Comparison of ENCODE assay signal across 8 mouse cellular contexts in the genomic region with DNA sequence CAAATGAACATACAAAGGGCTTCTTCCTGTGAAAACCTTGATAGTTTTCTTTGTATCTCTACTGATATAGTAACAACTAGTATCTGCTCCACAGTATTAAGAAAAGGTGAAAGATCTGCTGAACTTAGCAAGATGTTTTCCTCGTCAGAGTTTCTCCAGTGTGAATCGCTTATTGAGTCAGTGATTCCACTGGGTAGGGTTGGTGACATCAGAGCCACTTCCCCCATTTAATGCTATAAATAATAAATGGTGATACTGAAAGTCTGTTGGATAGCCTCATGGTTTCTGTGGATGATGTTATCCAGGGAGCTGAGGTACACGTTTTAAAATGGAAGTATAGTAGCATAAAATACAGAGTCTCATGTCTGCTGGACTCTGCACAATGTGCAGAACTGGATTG. TPM values are rescaled to one million over a fixed set of nuclear protein-coding genes. Genes with fewer than 3 reads are reported as not detected.
DNase-seq lines count a peak whose midpoint lies in the region; ATAC-seq and TF ChIP-seq lines count a peak whose summit lies in the region.

No protein-coding gene starts in this region.

- TF ChIP-seq CTCF in lung, adult 2 months (IDR thresholded peaks at IDR 0.05; ENCODE audit: insufficient read depth, low read length): no peak
- no peak for TF ChIP-seq CTCF in intestine, postnatal 0 days (IDR thresholded peaks at IDR 0.05; ENCODE audit: low read depth)

- peaks cover 23% of the 10 kb centered on the region for H3K4me1 ChIP-seq in lung, embryonic 15.5 days
- H3K4me1 ChIP-seq in lung, adult 2 months (ENCODE audit: control insufficient read depth, insufficient read depth, low read length): peaks cover 22% of the 10 kb centered on the region
- H3K4me1 ChIP-seq in embryonic facial prominence, embryonic 10.5 days: peaks cover 25% of the 10 kb centered on the region
- H3K4me1 ChIP-seq in intestine, postnatal 0 days (replicated peaks; ENCODE audit: control insufficient read depth, insufficient read depth, low read length): peaks cover 8% of the 10 kb centered on the region; the same call in 1 of the 2 replicates
- H3K4me1 ChIP-seq in neural tube, embryonic 15.5 days: peaks cover 50% of the 10 kb centered on the region

- no peaks in the 10 kb centered on the region for H3K36me3 ChIP-seq in lung, embryonic 15.5 days
- H3K36me3 ChIP-seq in embryonic facial prominence, embryonic 10.5 days (replicated peaks): no peaks in the 10 kb centered on the region
- no peaks in the 10 kb centered on the region for H3K36me3 ChIP-seq in intestine, postnatal 0 days (ENCODE audit: control insufficient read depth, insufficient read depth)
- no peaks in the 10 kb centered on the region for H3K36me3 ChIP-seq in neural tube, embryonic 15.5 days

- H3K9ac ChIP-seq in lung, embryonic 15.5 days: peak overlapping the region; percentile 98
- H3K9ac ChIP-seq in intestine, postnatal 0 days (ENCODE audit: low read depth, low read length): peak overlapping the region; percentile 97
- H3K9ac ChIP-seq in neural tube, embryonic 15.5 days (replicated peaks): peak overlapping the region; percentile 97

- ATAC-seq in lung, embryonic 15.5 days (ENCODE audit: borderline replicate concordance, extremely low read depth, low FRiP score, low TSS enrichment): no peak
- ATAC-seq in intestine, postnatal 0 days: no peak
- no peak for ATAC-seq in neural tube, embryonic 15.5 days (ENCODE audit: low FRiP score)

- DNase-seq in lung, adult 2 months: no peak
- no peak for DNase-seq in embryonic facial prominence, embryonic 10.5 days (ENCODE audit: low spot score)
- DNase-seq in cerebellum, postnatal 36 days: no peak
- no peak for DNase-seq in left cerebral cortex, postnatal 10 days (ENCODE audit: extremely low spot score in 1 of 2, low spot score in 2 of 2)
- no peak for DNase-seq in cerebellum, postnatal 4 days (ENCODE audit: low spot score in 2 of 2)

- peak overlapping the region; percentile 95 for H3K4me3 ChIP-seq in lung, embryonic 15.5 days
- H3K4me3 ChIP-seq in lung, adult 2 months (replicated peaks; ENCODE audit: extremely low read depth, low read depth, low read length): no peak overlapping the region
- H3K4me3 ChIP-seq in embryonic facial prominence, embryonic 10.5 days: peak overlapping the region; percentile 100
- peak overlapping the region; percentile 97 for H3K4me3 ChIP-seq in intestine, postnatal 0 days (ENCODE audit: low read depth, low read length)
- peak overlapping the region; percentile 75 for H3K4me3 ChIP-seq in neural tube, embryonic 15.5 days (replicated peaks)

- no peaks in the 10 kb centered on the region for H3K27me3 ChIP-seq in lung, embryonic 15.5 days
- H3K27me3 ChIP-seq in embryonic facial prominence, embryonic 10.5 days (replicated peaks; ENCODE audit: low read depth, poor library complexity, severe bottlenecking): no peaks in the 10 kb centered on the region
- no peaks in the 10 kb centered on the region for H3K27me3 ChIP-seq in intestine, postnatal 0 days (replicated peaks; ENCODE audit: control insufficient read depth, insufficient read depth, low read length)
- no peaks in the 10 kb centered on the region for H3K27me3 ChIP-seq in neural tube, embryonic 15.5 days (replicated peaks)

- no peak for TF ChIP-seq POLR2A in lung, adult 2 months (IDR thresholded peaks at IDR 0.05; ENCODE audit: borderline replicate concordance, extremely low read depth, low read depth, low read length)

- H3K9me3 ChIP-seq in lung, embryonic 15.5 days: no peaks in the 10 kb centered on the region
- H3K9me3 ChIP-seq in embryonic facial prominence, embryonic 10.5 days: no peaks in the 10 kb centered on the region
- H3K9me3 ChIP-seq in intestine, postnatal 0 days (ENCODE audit: control insufficient read depth): no peaks in the 10 kb centered on the region
- no peaks in the 10 kb centered on the region for H3K9me3 ChIP-seq in neural tube, embryonic 15.5 days (replicated peaks)

- intact Hi-C loops in left cerebral cortex, postnatal 10 days (cut with DNase I): loop anchor here (5.0 kb wide), 2 partner anchors 38 to 63 kb away; no protein-coding TSS in a partner anchor

- H3K27ac ChIP-seq in lung, embryonic 15.5 days: peak overlapping the region; percentile 99
- peak overlapping the region; percentile 98 for H3K27ac ChIP-seq in embryonic facial prominence, embryonic 10.5 days (replicated peaks)
- H3K27ac ChIP-seq in intestine, postnatal 0 days (ENCODE audit: low read depth, low read length): peak overlapping the region; percentile 94; the same call in 1 of the 2 replicates
- H3K27ac ChIP-seq in neural tube, embryonic 15.5 days (replicated peaks): peak overlapping the region; percentile 99

- peak overlapping the region; percentile 78 for H3K4me2 ChIP-seq in lung, embryonic 15.5 days
- H3K4me2 ChIP-seq in intestine, postnatal 0 days (replicated peaks; ENCODE audit: low read depth): peak overlapping the region; percentile 81
- peak overlapping the region; percentile 79 for H3K4me2 ChIP-seq in neural tube, embryonic 15.5 days

- WGBS in lung, embryonic 15.5 days: 26% methylated on average over 3 of the region's 3 CpGs
- 2% methylated on average over 3 of the region's 3 CpGs for WGBS in lung, adult 2 months
- WGBS in embryonic facial prominence, embryonic 10.5 days: 55% methylated on average over 3 of the region's 3 CpGs
- 14% methylated on average over 3 of the region's 3 CpGs for WGBS in intestine, postnatal 0 days
- 36% methylated on average over 3 of the region's 3 CpGs for WGBS in neural tube, embryonic 15.5 days

RNA-seq across cellular contexts. Expression of gene Fbxw11, which starts 1.5 kb away (rescaled TPM):
- 84.9 and 85.5 TPM in 2 replicates for polyA plus RNA-seq in lung, embryonic 15.5 days (2015; fragmentation: Nextera tagmentation; extraction: Ambion mirVana)
- polyA plus RNA-seq in lung, adult 2 months (2012; rRNA removed): 34.3 and 49.2 TPM in 2 replicates
- polyA plus RNA-seq in embryonic facial prominence, embryonic 10.5 days (2016; fragmentation: Nextera tagmentation; extraction: Ambion mirVana): 88.8 and 93.2 TPM in 2 replicates
- 33.8 and 34.0 TPM in 2 replicates for polyA plus RNA-seq in intestine, postnatal 0 days (2015; fragmentation: Nextera tagmentation; extraction: Ambion mirVana)
- 107 and 110 TPM in 2 replicates for polyA plus RNA-seq in neural tube, embryonic 15.5 days (2015; fragmentation: Nextera tagmentation; extraction: Ambion mirVana)
- 100 to 1,000 TPM; 116 to 119 TPM for total RNA-seq in left cerebral cortex, postnatal 10 days (2021)
